11 mouse cellular contexts compared by ENCODE assay signal in genomic region chr5:27029784-27030183, GRCm38 (mm10).
DNase-seq lines count a peak whose midpoint lies in the region; ATAC-seq and TF ChIP-seq lines count a peak whose summit lies in the region.
"Had no signal": no experiment of that assay in that cellular context is flagged by ENCODE, and none has a peak within 500 bp of the region (broad histone marks: within the 10 kb centered on the region; RNA-seq: fewer than 3 reads in every experiment).

No protein-coding gene starts in this region.

- 7% methylated on average over 5 of the region's 5 CpGs for WGBS in lung, postnatal 0 days
- whole genome bisulfite sequencing in neural tube, embryonic 11.5 days = 17% methylated on average over 5 of the region's 5 CpGs

- H3K27ac ChIP-seq in lung, postnatal 0 days (ENCODE audit: low read length) = no peak overlapping the region
- no peak overlapping the region for H3K27ac ChIP-seq in neural tube, embryonic 11.5 days (ENCODE audit: low read depth, low read length)

- no peak for TF ChIP-seq EP300 in lung, postnatal 0 days (IDR thresholded peaks at IDR 0.05)

- no peaks in the 10 kb centered on the region for H3K27me3 ChIP-seq in lung, postnatal 0 days (replicated peaks; ENCODE audit: insufficient read depth, low read length)
- H3K27me3 ChIP-seq in neural tube, embryonic 11.5 days (ENCODE audit: control insufficient read depth, insufficient read depth, low read length) = no peaks in the 10 kb centered on the region

- TF ChIP-seq CTCF in lung, postnatal 0 days (IDR thresholded peaks at IDR 0.05) = peak; percentile 22; the same call in 1 of the 2 replicates

- no peak overlapping the region for H3K9ac ChIP-seq in lung, postnatal 0 days (replicated peaks; ENCODE audit: low read depth)
- no peak overlapping the region for H3K9ac ChIP-seq in neural tube, embryonic 11.5 days (ENCODE audit: low read length)

- no peaks in the 10 kb centered on the region for H3K36me3 ChIP-seq in lung, postnatal 0 days (ENCODE audit: insufficient read depth, low read length)
- no peaks in the 10 kb centered on the region for H3K36me3 ChIP-seq in neural tube, embryonic 11.5 days (ENCODE audit: control insufficient read depth, insufficient read depth, low read length)
- H3K36me3 ChIP-seq: G1E had no signal

- H3K9me3 ChIP-seq in lung, postnatal 0 days (ENCODE audit: low read length) = no peaks in the 10 kb centered on the region
- no peaks in the 10 kb centered on the region for H3K9me3 ChIP-seq in neural tube, embryonic 11.5 days (ENCODE audit: control insufficient read depth, low read length)

- no peak overlapping the region for H3K4me2 ChIP-seq in lung, postnatal 0 days (replicated peaks; ENCODE audit: low read depth, low read length)
- H3K4me2 ChIP-seq in neural tube, embryonic 11.5 days (ENCODE audit: low read depth) = no peak overlapping the region

- peak; percentile 5 for DNase-seq in gastrocnemius, adult 18-20 months (ENCODE audit: low spot score)
- DNase-seq in gastrocnemius, adult 8-10 months (ENCODE audit: low spot score in 2 of 2) = no peak
- no peak for DNase-seq in lung, postnatal 0 days (ENCODE audit: low spot score)
- DNase-seq in lung, postnatal 25 days (ENCODE audit: low spot score) = no peak
- peak; percentile 76 for DNase-seq in brain, adult 2 months (ENCODE audit: low read depth, low spot score)
- DNase-seq in neural tube, embryonic 11.5 days (ENCODE audit: low spot score) = peak; percentile 32
- no peak for DNase-seq in right cerebral cortex, postnatal 10 days (ENCODE audit: low spot score in 2 of 2)
- DNase-seq in ovary, postnatal 10 days (ENCODE audit: low spot score) = no peak
- DNase-seq: gastrocnemius, postnatal 10 days; thymus, postnatal 14 days had no signal

- H3K4me1 ChIP-seq in lung, postnatal 0 days (ENCODE audit: insufficient read depth, low read depth, low read length) = no peaks in the 10 kb centered on the region
- H3K4me1 ChIP-seq in neural tube, embryonic 11.5 days (ENCODE audit: control insufficient read depth, insufficient read depth, low read length) = no peaks in the 10 kb centered on the region

- H3K4me3 ChIP-seq in lung, postnatal 0 days (ENCODE audit: low read depth, low read length) = no peak overlapping the region
- H3K4me3 ChIP-seq in neural tube, embryonic 11.5 days (ENCODE audit: low read depth, low read length) = no peak overlapping the region

- no peak for ATAC-seq in lung, postnatal 0 days
- no peak for ATAC-seq in neural tube, embryonic 11.5 days (ENCODE audit: insufficient read depth, low FRiP score, low TSS enrichment)

Comparison
In these comparisons a context has a peak if more than half of its experiments do, and no peak if none do; other contexts are left out.
1. DNase-seq: peak in gastrocnemius, adult 18-20 months (single experiment), brain, adult 2 months (single experiment) and neural tube, embryonic 11.5 days (single experiment); none in gastrocnemius, adult 8-10 months (0 of 2), lung, postnatal 0 days (single experiment), lung, postnatal 25 days (single experiment), right cerebral cortex, postnatal 10 days (0 of 2) and ovary, postnatal 10 days (single experiment).